Mouse (Mus musculus): ENCODE results near the gene Reps2.

DNA sequence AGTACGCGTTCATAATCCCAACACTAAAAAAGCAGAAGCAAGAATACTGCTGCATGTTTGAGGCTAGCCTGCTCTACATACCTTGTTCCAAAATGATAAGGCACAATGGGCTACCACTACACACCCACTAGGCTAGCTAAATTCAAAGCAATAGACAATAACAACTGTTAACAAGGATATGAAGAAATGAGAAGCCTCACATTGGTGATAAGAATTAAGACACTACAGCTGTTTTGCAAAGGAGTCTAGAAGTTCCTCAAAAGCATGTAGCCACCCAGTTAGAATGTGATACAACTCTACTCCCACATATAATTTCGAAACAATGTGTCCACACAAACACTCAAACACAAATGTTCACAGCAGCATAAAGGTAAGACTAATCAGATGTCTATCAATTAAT is 24.9 kb downstream of the Reps2 start:
- TF ChIP-seq CTCF (IDR thresholded peaks at IDR 0.05; ENCODE audit: borderline replicate concordance, control insufficient read depth, extremely low read depth, insufficient read depth, low read length, poor library complexity) = no peak
- TF ChIP-seq POLR2A (IDR thresholded peaks at IDR 0.05; ENCODE audit: control insufficient read depth, extremely low read depth, insufficient read depth, low read length, poor library complexity) = no peak

All from thymus, adult 2 months (tissue).